Mouse (Mus musculus): ENCODE measurements around the gene 5730455P16Rik. TPM values are rescaled to one million over a fixed set of nuclear protein-coding genes. Genes with fewer than 3 reads are reported as not detected.
"Not testable (repeated sequence)": the region's sequence is repeated elsewhere in the genome, so short reads cannot be mapped to it uniquely, and the experiment has no call there.

Gene 5730455P16Rik
- total RNA-seq (2021) = 10 to 100 TPM; 22.3 to 25.5 TPM
- long read RNA-seq, experiment 1, full-length matches to known transcripts = 18 of 23 reads
- long read RNA-seq, experiment 1, partial matches to known transcripts = 0 of 23 reads
- long read RNA-seq, experiment 1, other reads (novel, unspliced or antisense) = 5 of 23 reads
- long read RNA-seq, experiment 2, full-length matches to known transcripts = 26 of 35 reads
- long read RNA-seq, experiment 2, partial matches to known transcripts = 0 of 35 reads
- long read RNA-seq, experiment 2, other reads (novel, unspliced or antisense) = 9 of 35 reads

GRCm38 (mm10) chr11:80377712-80378451 is at the start of gene 5730455P16Rik:
TSS of gene 5730455P16Rik (minus strand) at chr11:80378034.
- peak; percentile 75 to 85 for DNase-seq (ENCODE audit: low spot score in 2 of 2)

- DNase-seq (ENCODE audit: low spot score in 2 of 2) = not testable (repeated sequence)
Observed at GRCm38 (mm10) chr11:80426029-80426813, 48.4 kb upstream of the 5730455P16Rik start.

- no peak for DNase-seq (ENCODE audit: low spot score in 2 of 2)
Observed at GRCm38 (mm10) chr11:80425247-80425778, 47.5 kb upstream of the 5730455P16Rik start.

GRCm38 (mm10) chr11:80424691-80425090 is 46.9 kb upstream of the 5730455P16Rik start:
- no peak for DNase-seq (ENCODE audit: low spot score in 2 of 2)

- no peak for DNase-seq (ENCODE audit: low spot score in 2 of 2)
Observed at GRCm38 (mm10) chr11:80421421-80422047, 43.7 kb upstream of the 5730455P16Rik start.

- DNase-seq (ENCODE audit: low spot score in 2 of 2) = no peak
Observed at GRCm38 (mm10) chr11:80420202-80420984, 42.6 kb upstream of the 5730455P16Rik start.

- DNase-seq (ENCODE audit: low spot score in 2 of 2) = no peak
Observed at GRCm38 (mm10) chr11:80419743-80420142, 41.9 kb upstream of the 5730455P16Rik start.

GRCm38 (mm10) chr11:80417085-80417484 is 39.3 kb upstream of the 5730455P16Rik start:
- no peak for DNase-seq (ENCODE audit: low spot score in 2 of 2)

GRCm38 (mm10) chr11:80410377-80410776 is 32.5 kb upstream of the 5730455P16Rik start:
- DNase-seq (ENCODE audit: low spot score in 2 of 2) = no peak

- DNase-seq (ENCODE audit: low spot score in 2 of 2) = not testable (repeated sequence)
Observed at GRCm38 (mm10) chr11:80407878-80408277, 30.0 kb upstream of the 5730455P16Rik start.

GRCm38 (mm10) chr11:80396617-80397016 is 18.8 kb upstream of the 5730455P16Rik start:
- no peak for DNase-seq (ENCODE audit: low spot score in 2 of 2)

GRCm38 (mm10) chr11:80395930-80396329 is 18.1 kb upstream of the 5730455P16Rik start:
- DNase-seq (ENCODE audit: low spot score in 2 of 2) = no peak

- DNase-seq (ENCODE audit: low spot score in 2 of 2) = no peak
Observed at GRCm38 (mm10) chr11:80391407-80392120, 13.7 kb upstream of the 5730455P16Rik start.

GRCm38 (mm10) chr11:80389885-80390284 is 12.1 kb upstream of the 5730455P16Rik start:
- DNase-seq (ENCODE audit: low spot score in 2 of 2) = no peak

GRCm38 (mm10) chr11:80386790-80387189 is 9.0 kb upstream of the 5730455P16Rik start:
- no peak for DNase-seq (ENCODE audit: low spot score in 2 of 2)

GRCm38 (mm10) chr11:80385055-80385454 is 7.2 kb upstream of the 5730455P16Rik start:
- DNase-seq (ENCODE audit: low spot score in 2 of 2) = no peak

- DNase-seq (ENCODE audit: low spot score in 2 of 2) = no peak
Observed at GRCm38 (mm10) chr11:80384461-80384860, 6.6 kb upstream of the 5730455P16Rik start.

- DNase-seq (ENCODE audit: low spot score in 2 of 2) = no peak
Observed at GRCm38 (mm10) chr11:80383626-80384046, 5.8 kb upstream of the 5730455P16Rik start.

GRCm38 (mm10) chr11:80383019-80383625 is 5.3 kb upstream of the 5730455P16Rik start, which contains the start of gene Zfp207:
TSS of gene Zfp207 (plus strand) at chr11:80383279.
- DNase-seq (ENCODE audit: low spot score in 2 of 2) = peak; percentile 96 to 99
